Mouse (Mus musculus): ENCODE measurements around the gene Cntn2. TPM values are rescaled to one million over a fixed set of nuclear protein-coding genes. Genes with fewer than 3 reads are reported as not detected.

Cntn2 gene
- polyA plus RNA-seq, 1 experiment from 2014 or later, result 38.9 TPM

DNA sequence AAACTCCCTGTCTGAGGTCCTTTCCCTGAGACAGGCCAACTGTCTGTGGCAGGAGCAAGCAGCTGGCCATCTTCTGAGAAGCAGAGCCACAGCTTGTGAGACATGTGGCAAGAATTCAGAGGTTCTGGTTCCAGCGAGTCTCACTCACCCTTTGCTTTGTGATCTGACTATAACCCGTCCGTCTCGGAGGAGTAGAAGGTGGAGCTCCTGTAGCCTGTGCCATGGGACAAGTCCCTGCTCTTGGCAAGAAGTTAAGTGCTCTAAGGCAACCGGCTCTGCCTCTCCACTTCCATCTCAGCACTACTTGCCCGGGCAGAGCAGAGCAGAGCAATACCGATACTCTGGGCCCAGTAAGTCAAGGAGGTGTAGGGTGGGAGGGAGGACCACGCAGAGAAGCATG lies 27.9 kb upstream of the Cntn2 start:
- WGBS, result 92% methylated on average over 8 of the region's 8 CpGs
- Histone ChIP-seq H3K4me1 (peaks cover 6% of the 10 kb centered on the region), H3K27ac (no peak overlapping the region; the same call in 1 of the 2 replicates), H3K4me2 (no peak overlapping the region), H3K9me3 (no peaks in the 10 kb centered on the region), H3K27me3 (replicated peaks) (no peaks in the 10 kb centered on the region), H3K4me3 (no peak overlapping the region), H3K36me3 (replicated peaks) (peaks cover 8% of the 10 kb centered on the region; the same call in 1 of the 2 replicates), H3K9ac (no peak overlapping the region)
- no peak for ATAC-seq (replicated peaks)

- Histone ChIP-seq H3K9ac (no peak overlapping the region), H3K27ac (0 out of 2 replicates have a peak overlapping the region, but pooled peaks have one; percentile 2), H3K36me3 (replicated peaks) (peaks cover 8% of the 10 kb centered on the region; the same call in 1 of the 2 replicates), H3K27me3 (replicated peaks) (no peaks in the 10 kb centered on the region), H3K4me2 (no peak overlapping the region), H3K9me3 (no peaks in the 10 kb centered on the region), H3K4me3 (no peak overlapping the region), H3K4me1 (peaks cover 9% of the 10 kb centered on the region)
- no peak for ATAC-seq (replicated peaks)
- 94% methylated on average over 15 of the region's 15 CpGs for WGBS
These were observed 27.2 kb upstream of the Cntn2 start for GRCm38 (mm10) chr1:132570068-132570780.

- Histone ChIP-seq H3K36me3 (replicated peaks) (peaks cover 8% of the 10 kb centered on the region; the same call in 1 of the 2 replicates), H3K4me1 (peaks cover 14% of the 10 kb centered on the region), H3K4me3 (no peak overlapping the region), H3K9me3 (no peaks in the 10 kb centered on the region), H3K27me3 (replicated peaks) (no peaks in the 10 kb centered on the region), H3K4me2 (no peak overlapping the region), H3K9ac (no peak overlapping the region), H3K27ac (no peak overlapping the region)
- no peak for ATAC-seq (replicated peaks)
- 65% methylated on average over 9 of the region's 9 CpGs for WGBS
These were observed 26.5 kb upstream of the Cntn2 start for GRCm38 (mm10) chr1:132569516-132569915.

DNA sequence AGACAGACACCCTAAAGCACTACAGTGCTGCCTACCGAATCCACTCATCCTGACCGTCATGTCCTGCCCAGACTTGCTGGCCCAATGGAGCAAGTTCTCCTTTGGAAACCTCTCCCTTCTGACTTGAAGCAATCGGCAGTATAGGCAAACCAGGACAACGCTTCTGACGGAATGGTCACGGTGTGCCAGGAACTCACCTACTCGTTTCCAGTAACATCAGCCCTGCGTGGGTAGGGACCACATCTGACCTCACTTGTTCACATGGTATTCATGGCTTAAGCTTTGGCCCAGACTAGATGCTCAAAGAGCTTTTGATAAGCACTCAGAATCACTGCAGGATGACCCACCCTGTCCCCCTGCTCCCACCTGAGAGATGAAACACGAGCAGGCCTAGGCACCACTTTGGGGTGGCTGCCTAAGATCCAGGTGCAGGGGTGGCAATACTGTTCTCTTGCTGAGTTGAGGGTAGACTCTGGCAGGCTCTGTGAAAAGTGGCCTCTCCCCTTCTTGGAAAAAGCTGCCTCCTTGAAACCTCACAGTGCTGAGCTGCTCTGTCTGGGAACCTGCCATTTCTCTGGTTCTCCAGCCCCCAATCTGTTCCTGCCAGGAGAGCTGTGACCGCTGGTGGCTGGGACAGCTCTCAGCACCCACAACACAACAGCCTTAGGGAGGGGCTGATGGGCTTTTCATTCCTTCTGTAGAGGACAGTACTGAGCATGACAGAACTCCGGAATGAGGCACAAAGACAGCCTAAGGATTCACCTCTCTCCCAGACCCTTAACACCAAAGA lies 24.5 kb upstream of the Cntn2 start:
- 82% methylated on average over 11 of the region's 11 CpGs for WGBS
- H3K9ac ChIP-seq, result no peak overlapping the region
- no peak for ATAC-seq (replicated peaks)
- H3K9me3 ChIP-seq, result no peaks in the 10 kb centered on the region
- H3K27ac ChIP-seq, result 0 out of 2 replicates have a peak overlapping the region, but pooled peaks have one; percentile 34
- H3K27me3 ChIP-seq (replicated peaks), result no peaks in the 10 kb centered on the region
- H3K4me1 ChIP-seq, result peaks cover 14% of the 10 kb centered on the region
- H3K36me3 ChIP-seq (replicated peaks), result 0 out of 2 replicates have a peak, but pooled peaks cover 8% of the 10 kb centered on the region
- no peak overlapping the region for H3K4me3 ChIP-seq
- H3K4me2 ChIP-seq, result no peak overlapping the region

GRCm38 (mm10) chr1:132565766-132566165 lies 22.7 kb upstream of the Cntn2 start:
- ATAC-seq (replicated peaks), result no peak
- Histone ChIP-seq H3K9me3 (no peaks in the 10 kb centered on the region), H3K36me3 (replicated peaks) (0 out of 2 replicates have a peak, but pooled peaks cover 6% of the 10 kb centered on the region), H3K4me1 (peaks cover 28% of the 10 kb centered on the region), H3K27me3 (replicated peaks) (no peaks in the 10 kb centered on the region), H3K27ac (peak overlapping the region; percentile 18; the same call in 1 of the 2 replicates), H3K4me3 (no peak overlapping the region), H3K9ac (no peak overlapping the region), H3K4me2 (no peak overlapping the region)
- WGBS, result 68% methylated on average over 7 of the region's 7 CpGs

DNA sequence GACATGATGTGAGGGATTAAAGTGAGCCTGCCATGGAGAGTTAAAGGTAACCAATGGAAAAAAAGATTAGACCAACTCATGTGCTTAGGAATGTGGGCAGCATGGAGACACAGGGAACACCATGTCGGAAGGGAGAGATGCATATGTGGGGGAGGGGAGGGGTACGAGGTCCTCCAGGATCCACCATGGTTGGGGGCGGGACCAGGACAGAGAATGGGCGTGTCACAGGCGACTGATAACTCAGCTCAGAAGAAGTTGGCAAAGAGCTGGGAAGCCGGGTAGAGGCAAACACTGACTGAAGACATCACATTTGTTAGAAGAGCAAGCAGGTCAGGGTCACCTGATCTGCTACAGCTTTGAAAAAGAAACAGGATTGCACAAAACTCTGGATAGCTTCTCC lies 21.9 kb upstream of the Cntn2 start:
- Histone ChIP-seq H3K36me3 (replicated peaks) (no peaks in the 10 kb centered on the region), H3K9me3 (no peaks in the 10 kb centered on the region), H3K4me2 (no peak overlapping the region), H3K4me3 (no peak overlapping the region), H3K27ac (no peak overlapping the region), H3K27me3 (replicated peaks) (no peaks in the 10 kb centered on the region), H3K9ac (no peak overlapping the region), H3K4me1 (peaks cover 28% of the 10 kb centered on the region)
- WGBS, result 34% methylated on average over 6 of the region's 6 CpGs
- ATAC-seq (replicated peaks), result no peak

DNA sequence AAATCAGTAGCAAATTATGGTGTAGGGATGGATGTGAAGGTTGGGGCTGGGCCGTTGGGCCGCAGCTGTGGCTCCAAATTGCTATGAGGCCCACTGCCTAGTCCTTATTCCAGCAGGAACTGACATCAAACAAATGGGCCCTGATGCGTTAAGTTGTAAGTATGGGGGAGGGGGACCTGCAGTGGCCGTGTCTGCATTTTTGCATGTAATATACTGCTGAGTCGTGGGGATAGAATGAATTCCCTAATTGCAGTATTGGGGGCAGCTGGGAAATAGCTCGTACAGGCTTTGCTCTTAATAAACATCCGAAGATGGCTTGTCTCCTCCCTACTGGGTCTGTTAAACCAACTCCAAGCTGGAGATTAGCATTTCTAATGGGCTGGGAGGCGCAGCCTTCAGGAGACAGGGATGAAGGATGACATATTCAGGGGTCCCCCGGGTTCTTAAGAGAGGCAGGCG lies 19.3 kb upstream of the Cntn2 start:
- peaks cover 47% of the 10 kb centered on the region for H3K4me1 ChIP-seq
- H3K4me2 ChIP-seq, result no peak overlapping the region
- no peak overlapping the region for H3K9ac ChIP-seq
- peak; percentile 43 for ATAC-seq (replicated peaks)
- H3K27me3 ChIP-seq (replicated peaks), result no peaks in the 10 kb centered on the region
- no peaks in the 10 kb centered on the region for H3K36me3 ChIP-seq (replicated peaks)
- H3K27ac ChIP-seq, result peak overlapping the region; percentile 72
- WGBS, result 8% methylated on average over 10 of the region's 10 CpGs
- no peaks in the 10 kb centered on the region for H3K9me3 ChIP-seq
- no peak overlapping the region for H3K4me3 ChIP-seq

DNA sequence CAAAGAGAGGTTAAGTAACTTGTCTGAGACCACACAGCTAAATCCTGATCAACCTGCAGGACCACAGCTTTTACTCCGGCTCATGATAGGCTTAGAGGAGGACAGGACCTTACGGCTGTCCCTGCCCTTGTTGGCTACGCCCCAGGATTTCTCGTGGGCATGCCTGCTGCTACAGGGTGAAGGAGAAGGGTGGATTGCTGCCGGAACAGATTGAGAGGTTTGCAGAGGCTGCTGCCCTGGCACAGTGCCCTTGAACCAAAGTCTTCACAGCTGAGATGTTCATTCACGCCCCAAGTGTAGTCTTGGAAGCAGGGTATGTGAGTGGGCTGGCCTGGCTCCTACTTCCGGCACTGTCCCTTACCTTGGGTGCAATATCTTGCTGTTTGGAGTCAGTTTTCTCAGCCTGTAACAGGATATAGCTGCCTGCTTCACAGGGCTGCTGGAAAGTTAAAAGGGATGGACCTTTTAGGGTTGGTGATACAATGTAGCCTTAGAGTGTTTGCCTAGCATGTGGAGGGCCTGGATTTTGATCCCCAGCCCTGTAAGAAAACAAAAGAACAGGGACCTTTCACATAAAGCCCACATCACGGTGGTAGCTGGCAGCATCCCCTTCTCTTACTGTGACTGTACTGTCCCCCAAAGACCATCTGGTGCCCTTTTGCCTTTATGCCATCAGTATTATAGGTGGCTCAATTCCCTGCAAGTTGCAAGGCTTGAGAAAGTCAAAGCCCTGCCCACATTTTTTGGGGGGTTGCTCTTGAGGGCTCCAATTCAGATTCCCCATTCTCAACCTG lies 18.0 kb upstream of the Cntn2 start:
- H3K36me3 ChIP-seq (replicated peaks), result no peaks in the 10 kb centered on the region
- no peak overlapping the region for H3K4me3 ChIP-seq
- whole genome bisulfite sequencing, result 59% methylated on average over 8 of the region's 8 CpGs
- no peak overlapping the region for H3K9ac ChIP-seq
- no peaks in the 10 kb centered on the region for H3K27me3 ChIP-seq (replicated peaks)
- H3K4me1 ChIP-seq, result peaks cover 46% of the 10 kb centered on the region
- no peaks in the 10 kb centered on the region for H3K9me3 ChIP-seq
- H3K4me2 ChIP-seq, result no peak overlapping the region
- H3K27ac ChIP-seq, result peak overlapping the region; percentile 72
- ATAC-seq (replicated peaks), result no peak

DNA sequence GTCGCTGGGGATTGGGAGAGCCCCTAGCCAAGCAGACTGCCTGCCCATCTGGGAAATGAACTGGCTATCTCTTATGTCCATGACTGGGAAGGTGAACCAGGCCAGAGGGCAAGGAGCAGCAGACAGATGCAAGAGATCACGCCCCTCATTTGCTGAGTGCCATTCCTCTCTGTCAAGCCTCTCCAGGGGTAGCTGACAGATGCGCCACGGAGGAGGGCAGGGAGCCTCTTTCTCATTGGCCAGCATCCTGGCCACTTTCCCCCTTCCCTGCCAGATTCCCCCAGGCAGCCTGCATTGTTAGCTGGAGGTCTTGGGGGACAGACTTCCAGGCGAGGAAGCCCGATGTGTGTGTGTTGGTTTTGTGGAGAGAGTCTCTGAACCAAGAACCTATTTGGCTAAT lies 16.0 kb upstream of the Cntn2 start:
- no peak; the same call in 1 of the 2 replicates for ATAC-seq (replicated peaks)
- Histone ChIP-seq H3K4me1 (peaks cover 36% of the 10 kb centered on the region), H3K36me3 (replicated peaks) (no peaks in the 10 kb centered on the region), H3K4me2 (no peak overlapping the region), H3K27ac (peak overlapping the region; percentile 64; the same call in 1 of the 2 replicates), H3K27me3 (replicated peaks) (no peaks in the 10 kb centered on the region), H3K9me3 (no peaks in the 10 kb centered on the region), H3K9ac (no peak overlapping the region), H3K4me3 (no peak overlapping the region)
- WGBS, result 14% methylated on average over 6 of the region's 6 CpGs

GRCm38 (mm10) chr1:132557901-132558631 lies 15.0 kb upstream of the Cntn2 start:
- Histone ChIP-seq H3K27ac (peak overlapping the region; percentile 64), H3K4me1 (peaks cover 36% of the 10 kb centered on the region), H3K9ac (no peak overlapping the region), H3K9me3 (no peaks in the 10 kb centered on the region), H3K4me3 (no peak overlapping the region), H3K4me2 (no peak overlapping the region), H3K36me3 (replicated peaks) (no peaks in the 10 kb centered on the region), H3K27me3 (replicated peaks) (no peaks in the 10 kb centered on the region)
- ATAC-seq (replicated peaks), result peak; percentile 38
- 14% methylated on average over 9 of the region's 9 CpGs for WGBS

DNA sequence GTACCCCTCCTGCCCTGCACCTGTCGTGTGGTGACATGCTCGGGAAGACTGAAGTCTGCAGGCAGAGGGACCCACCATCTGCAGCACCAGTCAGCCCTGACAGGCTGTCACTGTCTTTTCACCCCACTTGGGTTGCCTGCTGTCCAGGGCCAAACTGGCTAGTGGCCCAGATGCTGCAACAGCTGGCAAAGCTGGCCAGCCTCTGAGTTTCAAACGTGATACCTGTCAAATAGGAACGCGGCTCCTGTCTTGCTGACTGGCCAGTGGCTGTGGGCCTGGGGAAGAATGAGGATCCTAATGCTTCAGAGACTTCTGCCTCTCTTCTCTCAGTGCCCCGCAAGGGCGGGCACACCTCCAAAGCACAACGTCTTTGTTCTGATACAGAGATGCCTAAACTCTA lies 733 bp upstream of the Cntn2 start:
- WGBS, result 62% methylated on average over 8 of the region's 8 CpGs
- no peaks in the 10 kb centered on the region for H3K27me3 ChIP-seq (replicated peaks)
- no peak overlapping the region for H3K9ac ChIP-seq
- no peaks in the 10 kb centered on the region for H3K36me3 ChIP-seq (replicated peaks)
- no peaks in the 10 kb centered on the region for H3K9me3 ChIP-seq
- peak overlapping the region; percentile 85; the same call in 1 of the 2 replicates for H3K27ac ChIP-seq
- no peak overlapping the region for H3K4me3 ChIP-seq
- no peak overlapping the region for H3K4me2 ChIP-seq
- peaks cover 43% of the 10 kb centered on the region for H3K4me1 ChIP-seq
- 0 out of 2 replicates have a peak, but pooled peaks have one; percentile 16 for ATAC-seq (replicated peaks)

Data from midbrain, embryonic 15.5 days (tissue).